Mouse (Mus musculus): ENCODE measurements around the gene Rgl1. TPM values are rescaled to one million over a fixed set of nuclear protein-coding genes. Genes with fewer than 3 reads are reported as not detected.

Gene Rgl1
- polyA plus RNA-seq, 1 experiment, result 1.1 TPM

DNA sequence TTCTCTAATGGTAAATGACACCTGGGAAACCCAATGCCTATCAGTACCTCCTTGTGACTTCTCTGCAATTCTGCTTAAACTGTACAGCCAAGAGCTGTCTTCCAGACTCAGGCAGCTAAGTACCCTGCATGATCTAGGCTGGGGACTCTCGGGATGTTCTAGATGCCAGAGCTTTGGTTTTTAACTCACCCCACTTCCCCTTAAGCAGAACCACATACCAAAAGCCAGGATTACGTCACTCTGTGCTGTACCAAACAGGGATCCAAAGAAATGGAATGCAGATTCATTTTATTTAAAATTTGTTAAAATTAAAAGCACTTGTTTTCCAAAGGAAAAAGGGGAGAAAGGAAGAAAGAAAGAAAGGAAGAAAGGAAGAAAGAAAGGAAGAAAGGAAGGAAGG is 4.4 kb downstream of the Rgl1 start:
- H3K36me3 ChIP-seq (replicated peaks; ENCODE audit: low read length), result no peaks in the 10 kb centered on the region
- H3K4me1 ChIP-seq, result peaks cover 11% of the 10 kb centered on the region
- no peak for TF ChIP-seq FLI1 (IDR thresholded peaks at IDR 0.05; ENCODE audit: low read length)
- no peak for TF ChIP-seq GATA1 (IDR thresholded peaks at IDR 0.05; ENCODE audit: borderline replicate concordance, low read length)
- H3K27me3 ChIP-seq (replicated peaks), result peaks cover 22% of the 10 kb centered on the region
- no peak overlapping the region for H3K4me3 ChIP-seq (replicated peaks)
- H3K9me3 ChIP-seq, result 0 out of 2 replicates have a peak, but pooled peaks cover 3% of the 10 kb centered on the region

DNA sequence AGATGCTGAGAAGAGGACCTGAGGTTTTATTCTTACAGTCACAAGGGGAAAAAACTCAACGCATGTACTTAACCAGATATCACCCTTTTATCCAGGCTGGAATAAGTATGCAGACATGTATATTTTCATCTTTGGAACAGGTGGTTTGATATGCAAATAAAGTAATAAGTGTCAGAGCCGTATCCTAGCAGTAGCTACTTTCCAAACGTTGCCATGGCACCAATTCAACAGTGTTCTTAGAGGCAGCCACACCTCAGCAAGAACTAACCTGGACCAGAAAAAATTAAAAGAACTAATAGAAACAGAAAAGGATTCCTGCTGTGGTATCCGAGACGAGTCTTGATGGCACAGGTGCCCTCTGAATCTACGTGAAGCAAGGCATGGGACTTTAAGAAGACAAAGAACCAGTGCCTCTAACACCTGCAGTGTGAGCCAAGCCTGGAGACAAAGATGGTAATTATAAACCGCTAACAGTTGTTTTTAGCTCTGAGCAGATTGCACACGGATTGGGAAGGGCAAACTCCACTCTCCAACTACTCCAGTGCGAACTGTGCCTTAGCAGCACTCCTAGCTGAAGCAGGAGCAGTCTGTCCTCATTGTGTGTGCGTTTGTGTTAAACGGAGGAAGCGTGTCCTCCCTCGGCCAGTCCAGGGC is 15.7 kb downstream of the Rgl1 start, which contains the start of gene Apobec4:
Gene Apobec4 (plus strand): TSS at position 240 of the 654 bp plus-strand sequence.
- TF ChIP-seq GATA1 (IDR thresholded peaks at IDR 0.05; ENCODE audit: borderline replicate concordance, low read length) (no peak), FLI1 (IDR thresholded peaks at IDR 0.05; ENCODE audit: low read length) (no peak)
- Histone ChIP-seq H3K9me3 (no peaks in the 10 kb centered on the region), H3K4me1 (0 out of 2 replicates have a peak, but pooled peaks cover 3% of the 10 kb centered on the region), H3K27me3 (replicated peaks) (peaks cover 29% of the 10 kb centered on the region), H3K4me3 (replicated peaks) (no peak within 1 kb of the TSS), H3K36me3 (replicated peaks; ENCODE audit: low read length) (no peaks in the 10 kb centered on the region)

DNA sequence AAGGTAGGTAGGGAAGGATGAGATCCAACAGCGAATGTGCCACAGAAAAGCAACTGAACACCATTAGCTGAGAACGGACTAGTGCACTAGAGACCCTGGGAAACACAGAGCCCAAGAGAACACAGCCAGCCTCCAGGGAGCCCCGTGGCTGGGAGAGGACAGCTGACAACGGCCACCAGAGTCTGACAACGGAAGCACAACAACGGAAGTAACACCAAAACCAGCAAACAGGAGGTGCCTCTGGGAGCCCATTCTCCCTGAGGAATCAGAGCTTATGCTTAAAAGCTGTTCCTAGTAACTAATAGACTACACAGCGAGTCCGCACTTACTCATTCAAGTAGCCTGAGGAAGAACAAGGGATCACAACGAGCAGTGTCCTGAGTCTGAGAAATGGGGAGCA is 16.9 kb downstream of the Rgl1 start:
- peaks cover 28% of the 10 kb centered on the region for H3K27me3 ChIP-seq (replicated peaks)
- 0 out of 2 replicates have a peak, but pooled peaks cover 3% of the 10 kb centered on the region for H3K4me1 ChIP-seq
- H3K36me3 ChIP-seq (replicated peaks; ENCODE audit: low read length), result no peaks in the 10 kb centered on the region
- H3K4me3 ChIP-seq (replicated peaks), result no peak overlapping the region
- no peaks in the 10 kb centered on the region for H3K9me3 ChIP-seq
- TF ChIP-seq FLI1 (IDR thresholded peaks at IDR 0.05; ENCODE audit: low read length) (no peak), GATA1 (IDR thresholded peaks at IDR 0.05; ENCODE audit: borderline replicate concordance, low read length) (no peak)

DNA sequence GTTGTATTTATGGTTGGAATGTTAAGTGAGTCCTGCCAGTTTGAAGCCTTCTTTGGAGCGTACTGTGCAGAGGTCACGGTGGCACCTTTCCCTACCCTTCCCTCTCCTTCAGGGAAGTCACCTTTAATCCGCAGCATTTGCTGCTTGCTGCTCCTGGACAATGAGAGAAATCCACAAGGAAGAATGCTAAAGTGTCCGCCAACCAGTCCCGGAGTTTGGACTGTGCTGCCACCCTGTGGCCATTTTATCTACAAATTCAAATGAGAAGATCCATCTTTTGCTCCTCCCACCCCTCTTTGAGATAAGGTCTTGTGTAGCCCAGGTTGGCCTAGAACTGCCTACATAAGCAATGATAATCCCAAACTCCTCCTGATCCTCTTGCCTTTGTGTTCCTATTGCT is 19.7 kb downstream of the Rgl1 start:
- Histone ChIP-seq H3K9me3 (no peaks in the 10 kb centered on the region), H3K4me3 (replicated peaks) (no peak overlapping the region), H3K27me3 (replicated peaks) (peaks cover 19% of the 10 kb centered on the region), H3K36me3 (replicated peaks; ENCODE audit: low read length) (no peaks in the 10 kb centered on the region), H3K4me1 (0 out of 2 replicates have a peak, but pooled peaks cover 3% of the 10 kb centered on the region)
- no peak for TF ChIP-seq FLI1 (IDR thresholded peaks at IDR 0.05; ENCODE audit: low read length)
- TF ChIP-seq GATA1 (IDR thresholded peaks at IDR 0.05; ENCODE audit: borderline replicate concordance, low read length), result no peak

DNA sequence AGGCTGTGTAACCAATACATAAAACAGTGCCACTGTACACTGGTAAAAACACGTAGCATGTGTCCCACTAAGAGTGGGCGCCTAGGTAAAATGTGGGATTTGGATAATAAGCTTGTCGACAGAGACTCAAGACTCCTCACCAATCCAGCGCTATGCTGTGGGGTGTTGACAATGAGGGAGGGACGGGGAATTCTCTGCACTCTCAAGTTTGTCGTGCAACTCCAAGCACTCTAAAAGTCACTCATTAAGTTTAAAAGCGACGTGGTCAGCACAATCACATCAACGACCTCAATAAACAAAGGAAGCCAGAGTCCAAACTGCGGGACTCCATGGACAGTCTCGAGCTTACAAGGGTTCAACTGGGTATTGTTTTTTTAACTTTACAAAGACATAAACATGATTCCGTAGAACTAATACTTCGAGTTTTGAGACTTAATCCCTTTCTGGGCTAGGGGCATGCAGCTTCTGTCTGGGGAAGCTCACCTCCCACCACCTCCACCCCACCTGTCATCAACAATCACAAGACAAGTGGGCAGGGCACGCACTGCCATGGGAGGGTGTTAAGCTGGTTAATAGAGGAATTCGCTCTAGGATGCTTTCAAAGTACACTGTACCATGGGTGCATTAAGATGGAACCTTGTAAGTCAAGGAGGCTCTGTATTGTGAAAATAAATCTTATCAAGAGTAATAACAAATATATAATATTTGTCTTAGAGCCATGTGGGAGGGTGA is 22.9 kb downstream of the Rgl1 start:
- Histone ChIP-seq H3K4me3 (replicated peaks) (no peak overlapping the region), H3K9me3 (no peaks in the 10 kb centered on the region), H3K27me3 (replicated peaks) (peaks cover 12% of the 10 kb centered on the region), H3K36me3 (replicated peaks; ENCODE audit: low read length) (no peaks in the 10 kb centered on the region), H3K4me1 (0 out of 2 replicates have a peak, but pooled peaks cover 3% of the 10 kb centered on the region)
- TF ChIP-seq GATA1 (IDR thresholded peaks at IDR 0.05; ENCODE audit: borderline replicate concordance, low read length) (no peak), FLI1 (IDR thresholded peaks at IDR 0.05; ENCODE audit: low read length) (no peak)

DNA sequence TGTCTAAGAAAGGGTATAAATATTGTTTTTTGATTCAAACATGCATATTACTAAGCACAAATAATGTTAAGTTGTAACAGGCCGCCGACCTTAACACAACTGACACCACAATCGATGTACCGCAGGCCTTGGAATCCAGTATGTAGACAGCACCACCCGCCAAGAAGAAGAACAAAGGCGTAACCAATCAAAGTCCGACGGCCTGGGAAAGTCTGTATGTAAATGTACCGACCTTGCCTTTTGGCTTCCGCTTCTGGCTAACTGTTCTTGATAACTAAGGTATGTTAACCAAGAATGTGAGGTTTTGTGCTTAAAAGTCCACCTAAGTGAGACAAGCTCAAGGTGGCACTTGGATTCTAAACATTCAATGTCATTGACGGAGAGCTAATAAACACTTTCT is 26.8 kb downstream of the Rgl1 start:
- TF ChIP-seq GATA1 (IDR thresholded peaks at IDR 0.05; ENCODE audit: borderline replicate concordance, low read length) (no peak), FLI1 (IDR thresholded peaks at IDR 0.05; ENCODE audit: low read length) (no peak)
- no peak overlapping the region for H3K4me3 ChIP-seq (replicated peaks)
- H3K9me3 ChIP-seq, result peaks cover 10% of the 10 kb centered on the region
- H3K4me1 ChIP-seq, result no peaks in the 10 kb centered on the region
- no peaks in the 10 kb centered on the region for H3K36me3 ChIP-seq (replicated peaks; ENCODE audit: low read length)
- peaks cover 25% of the 10 kb centered on the region for H3K27me3 ChIP-seq (replicated peaks)

DNA sequence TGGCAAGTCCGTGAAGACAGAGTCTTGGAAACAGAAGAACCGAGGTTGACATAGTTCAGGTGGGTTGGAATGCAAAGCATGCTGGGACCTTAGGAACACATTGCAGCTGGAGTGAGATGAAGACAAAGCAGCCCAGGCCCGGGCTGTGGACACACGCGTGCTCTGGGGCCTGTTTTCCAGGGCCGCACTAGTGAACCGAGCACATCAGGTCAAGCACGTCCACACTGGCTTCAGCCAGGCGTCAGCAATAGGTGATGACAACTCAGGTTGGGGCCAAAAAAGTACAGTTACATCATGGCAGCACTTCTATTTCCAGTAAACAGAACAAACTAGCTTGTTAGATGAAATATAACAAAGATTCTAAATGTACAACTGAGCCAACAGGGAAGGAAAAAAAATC is 27.4 kb downstream of the Rgl1 start:
- Histone ChIP-seq H3K4me3 (replicated peaks) (no peak overlapping the region), H3K9me3 (peaks cover 10% of the 10 kb centered on the region), H3K4me1 (no peaks in the 10 kb centered on the region), H3K27me3 (replicated peaks) (peaks cover 26% of the 10 kb centered on the region), H3K36me3 (replicated peaks; ENCODE audit: low read length) (no peaks in the 10 kb centered on the region)
- TF ChIP-seq GATA1 (IDR thresholded peaks at IDR 0.05; ENCODE audit: borderline replicate concordance, low read length), result no peak
- no peak for TF ChIP-seq FLI1 (IDR thresholded peaks at IDR 0.05; ENCODE audit: low read length)

DNA sequence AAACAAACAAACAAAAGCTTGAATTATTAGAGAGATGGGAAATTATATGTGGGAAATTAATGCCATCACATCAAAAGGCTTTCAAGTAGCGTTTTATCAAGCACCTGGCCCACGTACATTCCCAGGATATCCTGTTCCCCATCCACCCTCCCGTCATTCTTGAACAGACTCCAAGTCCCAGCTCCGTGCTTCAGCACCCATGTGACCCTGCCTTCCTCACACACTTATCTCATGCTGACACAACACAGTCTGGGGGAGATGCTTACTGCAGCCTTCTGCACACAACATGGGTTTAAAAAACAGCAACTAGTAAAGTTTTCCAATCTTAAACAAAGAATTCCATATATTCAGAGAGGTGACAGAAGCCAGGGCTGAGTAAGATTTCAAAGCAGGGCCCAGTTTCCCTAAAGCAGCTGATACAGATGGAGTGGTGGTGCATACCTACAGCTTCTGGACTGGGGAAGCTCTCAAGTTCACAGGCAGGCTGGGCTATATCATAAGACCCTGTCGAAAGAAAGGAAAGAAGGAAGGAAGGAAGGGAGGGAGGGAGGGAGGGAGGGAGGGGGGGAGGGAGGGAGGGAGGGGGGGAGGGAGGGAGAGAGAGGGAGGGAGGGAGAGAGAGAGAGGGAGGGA is 38.4 kb downstream of the Rgl1 start:
- peaks cover 10% of the 10 kb centered on the region for H3K4me1 ChIP-seq
- H3K36me3 ChIP-seq (replicated peaks; ENCODE audit: low read length), result no peaks in the 10 kb centered on the region
- no peak overlapping the region for H3K4me3 ChIP-seq (replicated peaks)
- H3K9me3 ChIP-seq, result no peaks in the 10 kb centered on the region
- no peak for TF ChIP-seq GATA1 (IDR thresholded peaks at IDR 0.05; ENCODE audit: borderline replicate concordance, low read length)
- TF ChIP-seq FLI1 (IDR thresholded peaks at IDR 0.05; ENCODE audit: low read length), result no peak
- H3K27me3 ChIP-seq (replicated peaks), result peaks cover 24% of the 10 kb centered on the region

DNA sequence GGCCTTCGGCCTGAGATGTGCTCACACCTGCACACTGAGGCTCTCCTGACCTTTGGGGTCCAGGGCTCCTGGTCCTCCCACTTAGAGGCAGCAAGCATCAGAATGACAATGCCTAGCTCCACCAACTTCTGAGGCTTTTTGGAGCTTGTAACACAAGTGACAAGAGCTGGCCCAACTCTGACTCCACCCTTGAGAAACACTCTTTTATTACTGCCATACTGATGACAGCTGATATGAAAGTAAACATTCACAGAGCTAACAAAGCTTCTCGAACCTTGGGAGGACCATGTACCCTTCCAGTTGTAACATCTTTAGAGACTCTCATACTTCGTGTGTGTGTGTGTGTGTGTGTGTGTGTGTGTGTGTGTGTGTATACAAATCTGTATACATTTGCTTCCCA is 40.1 kb downstream of the Rgl1 start:
- TF ChIP-seq GATA1 (IDR thresholded peaks at IDR 0.05; ENCODE audit: borderline replicate concordance, low read length), result no peak
- no peak for TF ChIP-seq FLI1 (IDR thresholded peaks at IDR 0.05; ENCODE audit: low read length)
- H3K27me3 ChIP-seq (replicated peaks), result peaks cover 16% of the 10 kb centered on the region
- H3K4me3 ChIP-seq (replicated peaks), result no peak overlapping the region
- H3K36me3 ChIP-seq (replicated peaks; ENCODE audit: low read length), result no peaks in the 10 kb centered on the region
- H3K9me3 ChIP-seq, result peaks cover 5% of the 10 kb centered on the region; the same call in 1 of the 2 replicates
- H3K4me1 ChIP-seq, result peaks cover 19% of the 10 kb centered on the region

Measured in megakaryocyte, embryonic 14.5 days (primary cell).